ENCODE assay signal across 26 mouse cellular contexts in the genomic region with DNA sequence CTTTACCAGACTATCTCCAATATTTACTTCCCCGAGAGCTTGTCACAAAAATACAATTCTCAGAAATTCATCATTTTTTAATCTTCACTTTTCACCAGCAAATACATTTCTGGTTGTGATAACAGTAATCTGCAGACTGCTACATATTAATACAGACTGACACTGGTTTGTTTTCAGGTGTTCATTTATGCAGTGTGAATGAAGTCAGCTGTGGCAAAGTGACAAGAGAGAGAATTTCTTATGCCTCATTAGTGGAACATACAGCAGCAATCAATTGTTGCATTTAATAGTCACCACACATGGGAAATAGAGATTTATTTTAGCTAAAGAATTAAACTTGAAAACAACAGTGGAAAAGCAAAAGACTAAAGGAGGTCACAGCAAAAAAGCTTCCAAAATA.
"Had no signal": no experiment of that assay in that cellular context is flagged by ENCODE, and none has a peak within 500 bp of the region (broad histone marks: within the 10 kb centered on the region; RNA-seq: fewer than 3 reads in every experiment).

No protein-coding gene starts in this region.

- DNase-seq: gastrocnemius, adult 2 months; gastrocnemius, postnatal 10 days; gastrocnemius, postnatal 25 days; heart, adult 18-20 months; heart, postnatal 10 days; heart, postnatal 4 days; kidney, adult 18-20 months; kidney, adult 8-10 months; kidney, postnatal 10 days; kidney, postnatal 25 days; layer of hippocampus, adult 9-11 months; layer of hippocampus, postnatal 36 days; left cerebral cortex, postnatal 4 days had no signal

- H3K9me3 ChIP-seq: heart, embryonic 10.5 days; hindbrain, embryonic 10.5 days; hindbrain, embryonic 12.5 days; intestine, embryonic 15.5 days; limb, embryonic 13.5 days; limb, embryonic 15.5 days; liver, embryonic 12.5 days had no signal

- H3K4me3 ChIP-seq: gastrocnemius, adult 2 months; heart, embryonic 10.5 days; heart, embryonic 12.5 days; hindbrain, embryonic 10.5 days; hindbrain, embryonic 12.5 days; intestine, embryonic 15.5 days; limb, embryonic 13.5 days; limb, embryonic 15.5 days; liver, embryonic 12.5 days had no signal

- H3K27ac ChIP-seq: gastrocnemius, adult 2 months; heart, embryonic 10.5 days; hindbrain, embryonic 10.5 days; hindbrain, embryonic 12.5 days; hindbrain, embryonic 14.5 days; intestine, embryonic 15.5 days; limb, embryonic 13.5 days; limb, embryonic 15.5 days; liver, embryonic 12.5 days; liver, embryonic 14.5 days had no signal

- H3K9ac ChIP-seq: heart, embryonic 12.5 days; hindbrain, embryonic 12.5 days; hindbrain, embryonic 14.5 days; intestine, embryonic 15.5 days; limb, embryonic 13.5 days; limb, embryonic 15.5 days; liver, embryonic 12.5 days; liver, embryonic 14.5 days had no signal

- ATAC-seq: hindbrain, embryonic 16.5 days; inflammation-experienced regulatory T-cells, adult 6 months; intestine, embryonic 15.5 days; intestine, postnatal 0 days; liver, embryonic 12.5 days had no signal

- H3K4me1 ChIP-seq: heart, embryonic 10.5 days; heart, embryonic 12.5 days; hindbrain, embryonic 10.5 days; hindbrain, embryonic 12.5 days; intestine, embryonic 15.5 days; limb, embryonic 13.5 days; limb, embryonic 15.5 days; liver, embryonic 12.5 days had no signal

- H3K36me3 ChIP-seq: heart, embryonic 10.5 days; heart, embryonic 12.5 days; hindbrain, embryonic 10.5 days; hindbrain, embryonic 12.5 days; intestine, embryonic 15.5 days; limb, embryonic 13.5 days; limb, embryonic 15.5 days; liver, embryonic 12.5 days had no signal

- H3K4me2 ChIP-seq: heart, embryonic 12.5 days; hindbrain, embryonic 12.5 days; hindbrain, embryonic 14.5 days; intestine, embryonic 15.5 days; limb, embryonic 13.5 days; limb, embryonic 15.5 days; liver, embryonic 12.5 days had no signal

- H3K27me3 ChIP-seq: heart, embryonic 12.5 days; hindbrain, embryonic 12.5 days; intestine, embryonic 15.5 days; limb, embryonic 13.5 days; limb, embryonic 15.5 days; liver, embryonic 12.5 days had no signal
